Mouse (Mus musculus) limb, embryonic 15.5 days (tissue): Measurements from ENCODE around the gene Nxpe3. TPM values are rescaled to one million over a fixed set of nuclear protein-coding genes. Genes with fewer than 3 reads are reported as not detected.
"Not testable (repeated sequence)": the region's sequence is repeated elsewhere in the genome, so short reads cannot be mapped to it uniquely, and the experiment has no call there.

Experiments
- ATAC-seq: fragments of 200-750 bp; cut with Nextera tagmentation; 2 replicates; pipeline ENCODE4 v1.8.0; 2017; ENCODE audit warnings: low read depth, moderate TSS enrichment; ENCODE audit not compliant: insufficient number of reproducible peaks, low FRiP score, low TSS enrichment
- H3K27ac ChIP-seq: fragments of 300-500 bp; sonication (generic); 2 replicates; pipeline ENCODE4 v1.5.1; 2015; ENCODE audit warnings: moderate library complexity, mild to moderate bottlenecking, inconsistent platforms
- H3K27me3 ChIP-seq: fragments of 300-500 bp; sonication (generic); 2 replicates; pipeline ENCODE4 v1.6.1; 2015; ENCODE audit warnings: inconsistent platforms
- H3K36me3 ChIP-seq: fragments of 300-500 bp; sonication (generic); 2 replicates; pipeline ENCODE4 v1.6.1; 2015; ENCODE audit warnings: inconsistent platforms
- H3K4me1 ChIP-seq: fragments of 300-500 bp; sonication (generic); 2 replicates; pipeline ENCODE4 v1.6.1; 2015; ENCODE audit warnings: inconsistent platforms
- H3K4me2 ChIP-seq: fragments of 300-500 bp; sonication (generic); 2 replicates; pipeline ENCODE4 v1.6.1; 2015; ENCODE audit warnings: mild to moderate bottlenecking, inconsistent platforms
- H3K4me3 ChIP-seq: fragments of 300-500 bp; sonication (generic); 2 replicates; pipeline ENCODE4 v1.5.1; 2015; ENCODE audit warnings: mild to moderate bottlenecking, inconsistent platforms
- H3K9ac ChIP-seq: fragments of 300-500 bp; sonication (generic); 2 replicates; pipeline ENCODE4 v1.6.1; 2015; ENCODE audit warnings: inconsistent platforms
- H3K9me3 ChIP-seq: fragments of 300-500 bp; sonication (generic); 2 replicates; pipeline ENCODE4 v1.6.1; 2016; ENCODE audit warnings: inconsistent platforms
- WGBS: fragments of 180-500 bp; shearing (Covaris S2); methylation state at CpG from one replicate; pipeline ENCODE4 v1.1.7; 2015; 5-methylcytosine and 5-hydroxymethylcytosine counted together
- polyA plus RNA-seq: library from polyadenylated mRNA; unstranded; fragments of >200 nt; fragmentation: Nextera tagmentation; extraction: Ambion mirVana; gene quantifications from 2 replicates; pipeline ENCODE4 v1.2.1, GENCODE M21; 2015

The Nxpe3 gene
- polyA plus RNA-seq, 1 experiment from 2014 or later = 0.59 TPM

- Histone ChIP-seq H3K4me3 (no peak overlapping the region), H3K4me1 (no peaks in the 10 kb centered on the region), H3K27ac (no peak overlapping the region), H3K36me3 (0 out of 2 replicates have a peak, but pooled peaks cover 2% of the 10 kb centered on the region), H3K4me2 (no peak overlapping the region), H3K9me3 (no peaks in the 10 kb centered on the region), H3K27me3 (no peaks in the 10 kb centered on the region), H3K9ac (no peak overlapping the region)
- WGBS = 58% methylated on average over 7 of the region's 7 CpGs
- no peak for ATAC-seq
Observed at GRCm38 (mm10) chr16:55887814-55888583, 7.1 kb downstream of the Nxpe3 start.

- Histone ChIP-seq H3K9ac (no peak overlapping the region), H3K4me2 (no peak overlapping the region), H3K27me3 (no peaks in the 10 kb centered on the region), H3K4me3 (no peak overlapping the region), H3K4me1 (no peaks in the 10 kb centered on the region), H3K27ac (no peak overlapping the region), H3K9me3 (no peaks in the 10 kb centered on the region), H3K36me3 (no peaks in the 10 kb centered on the region)
- no peak for ATAC-seq
- 67% methylated on average over 11 of the region's 11 CpGs for WGBS
Observed at GRCm38 (mm10) chr16:55884246-55884645, 10.8 kb downstream of the Nxpe3 start.

- Histone ChIP-seq H3K27me3 (no peaks in the 10 kb centered on the region), H3K4me2 (no peak overlapping the region), H3K4me1 (no peaks in the 10 kb centered on the region), H3K4me3 (no peak overlapping the region), H3K36me3 (no peaks in the 10 kb centered on the region), H3K27ac (no peak overlapping the region), H3K9me3 (no peaks in the 10 kb centered on the region), H3K9ac (no peak overlapping the region)
- no peak for ATAC-seq
- WGBS = 62% methylated on average over 6 of the region's 6 CpGs
Observed at GRCm38 (mm10) chr16:55876025-55876424, 19.1 kb downstream of the Nxpe3 start.

- H3K4me1 ChIP-seq = no peaks in the 10 kb centered on the region
- no peak for ATAC-seq
- WGBS = 65% methylated on average over 4 of the region's 4 CpGs
Observed at GRCm38 (mm10) chr16:55863832-55864231, 31.3 kb downstream of the Nxpe3 start.

GRCm38 (mm10) chr16:55863149-55863815, 31.8 kb downstream of the Nxpe3 start:
- Histone ChIP-seq H3K9me3 (no peaks in the 10 kb centered on the region), H3K36me3 (0 out of 2 replicates have a peak, but pooled peaks cover 2% of the 10 kb centered on the region), H3K9ac (no peak overlapping the region), H3K4me1 (no peaks in the 10 kb centered on the region), H3K27ac (no peak overlapping the region), H3K4me2 (no peak overlapping the region), H3K27me3 (no peaks in the 10 kb centered on the region), H3K4me3 (no peak overlapping the region)
- WGBS = 25% methylated on average over 7 of the region's 7 CpGs
- ATAC-seq = no peak

More at GRCm38 (mm10) chr16:55863832-55864231, 31.3 kb downstream of the Nxpe3 start:
- no peak overlapping the region for H3K4me2 ChIP-seq
- no peak overlapping the region for H3K4me3 ChIP-seq
- no peak overlapping the region for H3K9ac ChIP-seq
- no peaks in the 10 kb centered on the region for H3K27me3 ChIP-seq
- no peaks in the 10 kb centered on the region for H3K9me3 ChIP-seq
- no peak overlapping the region for H3K27ac ChIP-seq
- 0 out of 2 replicates have a peak, but pooled peaks cover 2% of the 10 kb centered on the region for H3K36me3 ChIP-seq

GRCm38 (mm10) chr16:55861104-55861503, 34.0 kb downstream of the Nxpe3 start:
- H3K9ac ChIP-seq = no peak overlapping the region
- H3K27me3 ChIP-seq = no peaks in the 10 kb centered on the region
- 0 out of 2 replicates have a peak, but pooled peaks cover 2% of the 10 kb centered on the region for H3K36me3 ChIP-seq
- H3K4me3 ChIP-seq = no peak overlapping the region
- WGBS = 81% methylated on average over 3 of the region's 3 CpGs
- H3K4me1 ChIP-seq = no peaks in the 10 kb centered on the region
- no peak overlapping the region for H3K4me2 ChIP-seq
- H3K27ac ChIP-seq = no peak overlapping the region
- no peaks in the 10 kb centered on the region for H3K9me3 ChIP-seq
- ATAC-seq = no peak

GRCm38 (mm10) chr16:55859421-55859820, 35.7 kb downstream of the Nxpe3 start:
- H3K9ac ChIP-seq, H3K4me3 ChIP-seq, H3K4me1 ChIP-seq, H3K27me3 ChIP-seq, H3K4me2 ChIP-seq, ATAC-seq, H3K9me3 ChIP-seq, H3K27ac ChIP-seq, H3K36me3 ChIP-seq: not testable (repeated sequence)
- WGBS = 92% methylated on average over 4 of the region's 4 CpGs

- Histone ChIP-seq H3K9ac (no peak overlapping the region), H3K4me3 (no peak overlapping the region), H3K4me1 (no peaks in the 10 kb centered on the region), H3K27me3 (no peaks in the 10 kb centered on the region), H3K36me3 (0 out of 2 replicates have a peak, but pooled peaks cover 2% of the 10 kb centered on the region), H3K9me3 (no peaks in the 10 kb centered on the region), H3K4me2 (no peak overlapping the region), H3K27ac (no peak overlapping the region)
- no peak for ATAC-seq
- 61% methylated on average over 6 of the region's 6 CpGs for WGBS
Observed at GRCm38 (mm10) chr16:55858465-55858864, 36.6 kb downstream of the Nxpe3 start.

GRCm38 (mm10) chr16:55852943-55853727, 42.0 kb downstream of the Nxpe3 start:
- Histone ChIP-seq H3K9me3 (no peaks in the 10 kb centered on the region), H3K27ac (no peak overlapping the region), H3K4me3 (no peak overlapping the region), H3K27me3 (no peaks in the 10 kb centered on the region), H3K4me1 (no peaks in the 10 kb centered on the region), H3K4me2 (no peak overlapping the region), H3K36me3 (no peaks in the 10 kb centered on the region), H3K9ac (no peak overlapping the region)
- WGBS = 57% methylated on average over 19 of the region's 19 CpGs
- no peak for ATAC-seq

GRCm38 (mm10) chr16:55852515-55852914, 42.6 kb downstream of the Nxpe3 start:
- 26% methylated on average over 4 of the region's 4 CpGs for WGBS

GRCm38 (mm10) chr16:55850485-55850884, 44.6 kb downstream of the Nxpe3 start:
- H3K27me3 ChIP-seq = no peaks in the 10 kb centered on the region
- no peak overlapping the region for H3K4me2 ChIP-seq
- WGBS = 79% methylated on average over 3 of the region's 3 CpGs
- H3K27ac ChIP-seq = no peak overlapping the region
- no peaks in the 10 kb centered on the region; the same call in 1 of the 2 replicates for H3K36me3 ChIP-seq
- H3K9ac ChIP-seq = no peak overlapping the region
- no peak for ATAC-seq
- H3K4me3 ChIP-seq = no peak overlapping the region
- H3K9me3 ChIP-seq = no peaks in the 10 kb centered on the region
- H3K4me1 ChIP-seq = no peaks in the 10 kb centered on the region

More at GRCm38 (mm10) chr16:55852515-55852914, 42.6 kb downstream of the Nxpe3 start:
- Histone ChIP-seq H3K27ac (no peak overlapping the region), H3K4me3 (no peak overlapping the region), H3K9ac (no peak overlapping the region), H3K4me2 (no peak overlapping the region), H3K36me3 (no peaks in the 10 kb centered on the region), H3K4me1 (no peaks in the 10 kb centered on the region), H3K27me3 (no peaks in the 10 kb centered on the region), H3K9me3 (no peaks in the 10 kb centered on the region)
- ATAC-seq = no peak
